Mouse (Mus musculus) cerebellum, adult (tissue): Measurements from ENCODE around the gene Mettl21e.
A peak's percentile ranks its signal among the peaks of the same experiment; 100 is the strongest.
"Not testable (repeated sequence)": the region's sequence is repeated elsewhere in the genome, so short reads cannot be mapped to it uniquely, and the experiment has no call there.

Source experiments
- ATAC-seq: cut with Nextera tagmentation; 2 replicates; pipeline ENCODE4 v1.9.2; 2017; ENCODE audit warnings: mild to moderate bottlenecking, moderate library complexity, mixed read lengths; ENCODE audit not compliant: insufficient number of reproducible peaks, low FRiP score, low TSS enrichment

Gene Mettl21e

GRCm38 (mm10) chr1:44218876-44219275, at the start of gene Mettl21e:
Gene Mettl21e (minus strand): TSS chr1:44218961.
- ATAC-seq, result no peak

- ATAC-seq, result not testable (repeated sequence)
These were observed 21.7 kb upstream of the Mettl21e start for GRCm38 (mm10) chr1:44240440-44240839.

- no peak for ATAC-seq
These were observed 21.2 kb upstream of the Mettl21e start for GRCm38 (mm10) chr1:44239969-44240368.

GRCm38 (mm10) chr1:44237305-44237704, 18.5 kb upstream of the Mettl21e start:
- ATAC-seq, result no peak

GRCm38 (mm10) chr1:44235311-44235710, 16.6 kb upstream of the Mettl21e start:
- ATAC-seq, result no peak

GRCm38 (mm10) chr1:44234531-44234930, 15.8 kb upstream of the Mettl21e start:
- ATAC-seq, result not testable (repeated sequence)

GRCm38 (mm10) chr1:44229044-44229443, 10.3 kb upstream of the Mettl21e start:
- ATAC-seq, result no peak

- peak; percentile 85 for ATAC-seq
These were observed 1.6 kb downstream of the Mettl21e start for GRCm38 (mm10) chr1:44217118-44217517.

GRCm38 (mm10) chr1:44216352-44217116, 2.2 kb downstream of the Mettl21e start:
- ATAC-seq, result no peak; the same call in 1 of the 2 replicates

- ATAC-seq, result no peak
These were observed 4.3 kb downstream of the Mettl21e start for GRCm38 (mm10) chr1:44214443-44214842.

- no peak for ATAC-seq
These were observed 15.9 kb downstream of the Mettl21e start for GRCm38 (mm10) chr1:44202876-44203275.

GRCm38 (mm10) chr1:44198273-44199171, 20.2 kb downstream of the Mettl21e start:
- ATAC-seq, result peak; percentile 20; the same call in 1 of the 2 replicates

- ATAC-seq, result no peak
These were observed 32.4 kb downstream of the Mettl21e start for GRCm38 (mm10) chr1:44186396-44186795.

- no peak for ATAC-seq
These were observed 40.7 kb downstream of the Mettl21e start for GRCm38 (mm10) chr1:44178086-44178485.

- no peak for ATAC-seq
These were observed 44.9 kb downstream of the Mettl21e start for GRCm38 (mm10) chr1:44173903-44174302.

- no peak for ATAC-seq
These were observed 46.1 kb downstream of the Mettl21e start for GRCm38 (mm10) chr1:44172656-44173055.

GRCm38 (mm10) chr1:44167859-44168383, 50.8 kb downstream of the Mettl21e start:
- ATAC-seq, result no peak

- no peak for ATAC-seq
These were observed 56.4 kb downstream of the Mettl21e start for GRCm38 (mm10) chr1:44162389-44162788.

- ATAC-seq, result no peak
These were observed 56.9 kb downstream of the Mettl21e start for GRCm38 (mm10) chr1:44161818-44162217.

- no peak for ATAC-seq
These were observed 60.4 kb downstream of the Mettl21e start for GRCm38 (mm10) chr1:44158317-44158716.

- 0 out of 2 replicates have a peak, but pooled peaks have one; percentile 56 for ATAC-seq
These were observed 63.5 kb downstream of the Mettl21e start for GRCm38 (mm10) chr1:44155287-44155686.
